Mouse (Mus musculus): Measurements from ENCODE around the gene Nyx.
"Not testable (repeated sequence)": the region's sequence is repeated elsewhere in the genome, so short reads cannot be mapped to it uniquely, and the experiment has no call there.

The Nyx gene

GRCm38 (mm10) chrX:13465810-13466209 is at the start of gene Nyx:
TSS of gene Nyx (plus strand) at chrX:13466110.
- no peak for DNase-seq (ENCODE audit: low read depth, low spot score)

GRCm38 (mm10) chrX:13422047-13422446 is 43.9 kb upstream of the Nyx start:
- no peak for DNase-seq (ENCODE audit: low read depth, low spot score)

GRCm38 (mm10) chrX:13431421-13431820 is 34.5 kb upstream of the Nyx start:
- no peak for DNase-seq (ENCODE audit: low read depth, low spot score)

- not testable (repeated sequence) for DNase-seq (ENCODE audit: low read depth, low spot score)
Observed at GRCm38 (mm10) chrX:13436042-13436441, 29.9 kb upstream of the Nyx start.

GRCm38 (mm10) chrX:13456544-13456943 is 9.4 kb upstream of the Nyx start:
- not testable (repeated sequence) for DNase-seq (ENCODE audit: low read depth, low spot score)

GRCm38 (mm10) chrX:13458766-13459165 is 7.1 kb upstream of the Nyx start:
- no peak for DNase-seq (ENCODE audit: low read depth, low spot score)

- peak; percentile 92 for DNase-seq (ENCODE audit: low read depth, low spot score)
Observed at GRCm38 (mm10) chrX:13461266-13462261, 4.3 kb upstream of the Nyx start.

GRCm38 (mm10) chrX:13462982-13463517 is 2.9 kb upstream of the Nyx start:
- no peak for DNase-seq (ENCODE audit: low read depth, low spot score)

GRCm38 (mm10) chrX:13466681-13467080 is 771 bp downstream of the Nyx start:
- DNase-seq (ENCODE audit: low read depth, low spot score), result no peak

GRCm38 (mm10) chrX:13467121-13467571 is 1.2 kb downstream of the Nyx start:
- DNase-seq (ENCODE audit: low read depth, low spot score), result no peak

- DNase-seq (ENCODE audit: low read depth, low spot score), result no peak
Observed at GRCm38 (mm10) chrX:13469160-13470116, 3.5 kb downstream of the Nyx start.

GRCm38 (mm10) chrX:13471925-13472324 is 6.0 kb downstream of the Nyx start:
- no peak for DNase-seq (ENCODE audit: low read depth, low spot score)

- no peak for DNase-seq (ENCODE audit: low read depth, low spot score)
Observed at GRCm38 (mm10) chrX:13472751-13473225, 6.9 kb downstream of the Nyx start.

GRCm38 (mm10) chrX:13475382-13475781 is 9.5 kb downstream of the Nyx start:
- no peak for DNase-seq (ENCODE audit: low read depth, low spot score)

- no peak for DNase-seq (ENCODE audit: low read depth, low spot score)
Observed at GRCm38 (mm10) chrX:13477596-13477995, 11.7 kb downstream of the Nyx start.

- DNase-seq (ENCODE audit: low read depth, low spot score), result no peak
Observed at GRCm38 (mm10) chrX:13478298-13478697, 12.4 kb downstream of the Nyx start.

GRCm38 (mm10) chrX:13479570-13479969 is 13.7 kb downstream of the Nyx start:
- no peak for DNase-seq (ENCODE audit: low read depth, low spot score)

- DNase-seq (ENCODE audit: low read depth, low spot score), result no peak
Observed at GRCm38 (mm10) chrX:13482576-13482975, 16.7 kb downstream of the Nyx start.

- no peak for DNase-seq (ENCODE audit: low read depth, low spot score)
Observed at GRCm38 (mm10) chrX:13484447-13484846, 18.5 kb downstream of the Nyx start.

- DNase-seq (ENCODE audit: low read depth, low spot score), result no peak
Observed at GRCm38 (mm10) chrX:13489001-13489400, 23.1 kb downstream of the Nyx start.

GRCm38 (mm10) chrX:13489761-13490160 is 23.9 kb downstream of the Nyx start:
- no peak for DNase-seq (ENCODE audit: low read depth, low spot score)

- no peak for DNase-seq (ENCODE audit: low read depth, low spot score)
Observed at GRCm38 (mm10) chrX:13490941-13491340, 25.0 kb downstream of the Nyx start.

Measured in mesoderm, embryonic 11.5 days (tissue).